Mouse (Mus musculus) ES-E14 (cell line): ENCODE results near the gene Zcchc24. TPM values are rescaled to one million over a fixed set of nuclear protein-coding genes. Genes with fewer than 3 reads are reported as not detected.

Experiments used
- DNase-seq: peaks from one replicate; pipeline ENCODE4 v3.0.0-alpha.2; 2013; ENCODE audit warnings: low read depth, low spot score
- H3K27ac ChIP-seq: 2 replicates; pipeline ENCODE4 v1.5.1; 2012; ENCODE audit warnings: low read depth, mild to moderate bottlenecking, low read length, moderate library complexity, mixed read lengths; ENCODE audit not compliant: poor library complexity, insufficient read depth, severe bottlenecking
- H3K36me3 ChIP-seq: 2 replicates; pipeline ENCODE4 v1.6.1; 2012; ENCODE audit warnings: mild to moderate bottlenecking, low read length, moderate library complexity, mixed read lengths; ENCODE audit not compliant: control insufficient read depth, poor library complexity, insufficient read depth, severe bottlenecking
- H3K4me1 ChIP-seq, 2 experiments: fragments of 150-350 bp in 1 of 2; sonication (generic) in 1 of 2; 2 replicates each; pipeline ENCODE4 v1.6.1; 2012; ENCODE audit warnings: low read length in 2 of 2, mild to moderate bottlenecking in 1 of 2, mixed read lengths in 1 of 2; ENCODE audit not compliant: control insufficient read depth in 2 of 2, insufficient read depth in 2 of 2, poor library complexity in 1 of 2
- H3K4me3 ChIP-seq, 2 experiments: fragments of 150-350 bp in 1 of 2; sonication (generic) in 1 of 2; 2 replicates each; pipeline ENCODE4 v1.5.1; 2012; ENCODE audit warnings: low read length in 2 of 2, low read depth in 1 of 2, mild to moderate bottlenecking in 1 of 2, mixed read lengths in 1 of 2; ENCODE audit not compliant: insufficient read depth in 1 of 2, poor library complexity in 1 of 2, severe bottlenecking in 1 of 2
- H3K9ac ChIP-seq: 2 replicates; pipeline ENCODE4 v1.6.1; 2012; ENCODE audit warnings: low read depth, mild to moderate bottlenecking, low read length, mixed read lengths; ENCODE audit not compliant: poor library complexity, insufficient read depth, severe bottlenecking
- H3K9me3 ChIP-seq: fragments of 150-350 bp; sonication (generic); 2 replicates; pipeline ENCODE4 v1.6.1; 2012; ENCODE audit warnings: low read depth, mild to moderate bottlenecking, low read length; ENCODE audit not compliant: control insufficient read depth, insufficient read depth
- CHD2 ChIP-seq: IDR thresholded peaks from 2 replicates; pipeline ENCODE4 v1.6.1; 2014; ENCODE audit warnings: mild to moderate bottlenecking, low read depth, low read length, inconsistent platforms
- HCFC1 ChIP-seq: IDR thresholded peaks from 2 replicates; pipeline ENCODE4 v1.6.1; 2012; ENCODE audit warnings: low read length, inconsistent platforms, borderline replicate concordance; ENCODE audit not compliant: insufficient read depth
- MAFK ChIP-seq: IDR thresholded peaks from 2 replicates; pipeline ENCODE4 v1.6.1; 2014; ENCODE audit warnings: mild to moderate bottlenecking, low read depth, low read length, inconsistent platforms; ENCODE audit not compliant: insufficient read depth
- ZC3H11A ChIP-seq: IDR thresholded peaks from 2 replicates; pipeline ENCODE4 v1.6.1; 2012; ENCODE audit warnings: low read depth, mild to moderate bottlenecking, inconsistent platforms, low read length, borderline replicate concordance
- ZNF384 ChIP-seq: IDR thresholded peaks from 2 replicates; pipeline ENCODE4 v1.6.1; 2012; ENCODE audit warnings: low read depth, low read length, inconsistent platforms
- in situ Hi-C, 2 experiments: fragments of 600-800 bp; cut with MboI; formaldehyde crosslinking; loops; one replicate each; pipeline ENCODE4 v1.15.1; 2025; ENCODE audit warnings: low sequenced_read_pairs in 2 of 2, inconsistent platforms in 1 of 2; ENCODE audit not compliant: unreplicated experiment in 2 of 2
- total RNA-seq: library from RNA; depleted of rRNA; stranded (reverse); fragments of 300-350 nt; gene quantifications from 2 replicates; pipeline ENCODE4 v1.2.3, GENCODE M21; 2012; rRNA removed

Gene Zcchc24
- total RNA-seq, 1 experiment: 4.1 TPM

- DNase-seq: no peak
- Histone ChIP-seq H3K27ac (no peak overlapping the region), H3K4me1 (peaks cover 8 to 19% of the 10 kb centered on the region in 2 experiments; a peak in 3 of 4 replicates), H3K4me3 (no peak overlapping the region), H3K36me3 (peaks cover 10% of the 10 kb centered on the region), H3K9me3 (no peaks in the 10 kb centered on the region), H3K9ac (peak overlapping the region; percentile 4; the same call in 1 of the 2 replicates)
- in situ Hi-C loops: no loop called here
- TF ChIP-seq MAFK: no peak
- no peak for TF ChIP-seq HCFC1
- no peak for TF ChIP-seq ZNF384
- no peak for TF ChIP-seq ZC3H11A
- no peak for TF ChIP-seq CHD2
These were observed 105.1 kb downstream of the Zcchc24 start for GRCm38 (mm10) chr14:25663649-25664309.

Other genes with a start within 250 kb of the Zcchc24 start
- 24.9 and 27.0 TPM in 2 replicates for gene Ppif, start 74.9 kb downstream of the Zcchc24 start, total RNA-seq
- 17.0 and 18.7 TPM in 2 replicates for gene Anxa11, start 73.1 kb upstream of the Zcchc24 start, total RNA-seq
- 1.3 and 6.5 TPM in 2 replicates for gene Plac9a, start 134.1 kb upstream of the Zcchc24 start, total RNA-seq
- gene Tmem254a, start 158.6 kb upstream of the Zcchc24 start, total RNA-seq: 1.7 and 2.4 TPM in 2 replicates
- gene Cphx1, start 169.3 kb upstream of the Zcchc24 start, total RNA-seq: 0.63 and 1.0 TPM in 2 replicates
- 0.32 TPM in 1 of 2 replicates, not detected in the other for gene Duxbl1, start 209.5 kb upstream of the Zcchc24 start, total RNA-seq